Mouse (Mus musculus): ENCODE data around the gene Eid1.

- TF ChIP-seq CTCF (IDR thresholded peaks at IDR 0.05; ENCODE audit: low read depth, low read length) (no peak), POLR2A (IDR thresholded peaks at IDR 0.05; ENCODE audit: borderline replicate concordance, low read depth, low read length) (no peak)
These were observed 28.7 kb downstream of the Eid1 start for GRCm38 (mm10) chr2:125701606-125702005.

All from bone marrow macrophage, adult 2 months (primary cell).